Mouse (Mus musculus) heart, postnatal 0 days (tissue): ENCODE data around the gene Kansl3. TPM values are rescaled to one million over a fixed set of nuclear protein-coding genes. Genes with fewer than 3 reads are reported as not detected.

ENCODE experiments used
- ATAC-seq: fragments of 200-750 bp; cut with Nextera tagmentation; 2 replicates; pipeline ENCODE4 v1.8.0; 2017; ENCODE audit warnings: low read depth, moderate number of reproducible peaks, moderate library complexity; ENCODE audit not compliant: insufficient read depth
- DNase-seq: peaks from one replicate; pipeline ENCODE4 v3.0.0-alpha.2; 2016; ENCODE audit warnings: low spot score
- H3K27ac ChIP-seq: fragments of 300-500 bp; sonication (generic); 2 replicates; pipeline ENCODE4 v1.5.1; 2014; ENCODE audit warnings: low read depth, mild to moderate bottlenecking
- H3K27me3 ChIP-seq: fragments of 300-500 bp; sonication (generic); 2 replicates; pipeline ENCODE4 v1.6.1; 2014; ENCODE audit warnings: low read length, mixed read lengths; ENCODE audit not compliant: control insufficient read depth, insufficient read depth
- H3K36me3 ChIP-seq: fragments of 300-500 bp; sonication (generic); replicated peaks from 2 replicates; pipeline ENCODE4 v1.6.1; 2014; ENCODE audit warnings: low read length, mixed read lengths; ENCODE audit not compliant: control insufficient read depth, insufficient read depth
- H3K4me1 ChIP-seq: fragments of 300-500 bp; sonication (generic); 2 replicates; pipeline ENCODE4 v1.6.1; 2014; ENCODE audit warnings: antibody characterized with exemption; ENCODE audit not compliant: control insufficient read depth, insufficient read depth
- H3K4me2 ChIP-seq: fragments of 300-500 bp; sonication (generic); 2 replicates; pipeline ENCODE4 v1.6.1; 2014; ENCODE audit warnings: low read depth, mild to moderate bottlenecking, low read length, moderate library complexity
- H3K4me3 ChIP-seq: fragments of 300-500 bp; sonication (generic); 2 replicates; pipeline ENCODE4 v1.5.1; 2014; ENCODE audit warnings: low read depth, low read length
- H3K9ac ChIP-seq: fragments of 300-500 bp; sonication (generic); replicated peaks from 2 replicates; pipeline ENCODE4 v1.6.1; 2014; ENCODE audit warnings: low read depth, low read length, mixed read lengths
- H3K9me3 ChIP-seq: fragments of 300-500 bp; sonication (generic); replicated peaks from 2 replicates; pipeline ENCODE4 v1.6.1; 2016; ENCODE audit warnings: low read length; ENCODE audit not compliant: control insufficient read depth
- CTCF ChIP-seq: IDR thresholded peaks from 2 replicates; pipeline ENCODE4 v1.5.1; 2016; ENCODE audit warnings: antibody characterized with exemption, control low read depth, low read depth
- EP300 ChIP-seq: IDR thresholded peaks from 2 replicates; pipeline ENCODE4 v1.6.1; 2016; ENCODE audit warnings: antibody characterized with exemption, low read depth
- WGBS: fragments of 180-500 bp; shearing (Covaris S2); extraction: QIAGEN DNeasy Blood & Tissue Kit; methylation state at CpG from one replicate; pipeline ENCODE4 v1.1.7; 2014; 5-methylcytosine and 5-hydroxymethylcytosine counted together
- polyA plus RNA-seq: library from polyadenylated mRNA; unstranded; fragments of >200 nt; fragmentation: Nextera tagmentation; extraction: Ambion mirVana; gene quantifications from 2 replicates; pipeline ENCODE4 v1.2.1, GENCODE M21; 2015
- total RNA-seq: library from RNA; depleted of rRNA; stranded (reverse); fragments of >200 nt; gene quantifications from 2 replicates; pipeline ENCODE4 v1.2.3, GENCODE M21; 2014; ENCODE audit warnings: low replicate concordance; rRNA removed

Kansl3 gene
- total RNA-seq (46.3 and 57.4 TPM in 2 replicates), polyA plus RNA-seq (26.5 and 29.7 TPM in 2 replicates)

- WGBS = 4% methylated on average over 61 of the region's 61 CpGs
- H3K9me3 ChIP-seq = no peaks in the 10 kb centered on the region
- ATAC-seq (peak; percentile 84), DNase-seq (peak; percentile 78)
- no peaks in the 10 kb centered on the region for H3K27me3 ChIP-seq
- H3K4me2 ChIP-seq = peak within 1 kb of the TSS; percentile 67
- H3K27ac ChIP-seq = peak within 1 kb of the TSS; percentile 81
- peak within 1 kb of the TSS; percentile 91 for H3K9ac ChIP-seq
- TF ChIP-seq EP300 (peak; percentile 86; the same call in 1 of the 2 replicates), CTCF (no peak)
- H3K36me3 ChIP-seq = peaks cover 14% of the 10 kb centered on the region
- peaks cover 13% of the 10 kb centered on the region for H3K4me1 ChIP-seq
- H3K4me3 ChIP-seq = peak within 1 kb of the TSS; percentile 85
These were observed at the start of gene Kansl3 for GRCm38 (mm10) chr1:36368969-36369645. Gene Kansl3, minus strand, starts transcription at chr1:36369181.

GRCm38 (mm10) chr1:36404531-36404930, 35.5 kb upstream of the Kansl3 start:
- Histone ChIP-seq H3K9me3 (no peaks in the 10 kb centered on the region), H3K4me3 (no peak overlapping the region), H3K36me3 (no peaks in the 10 kb centered on the region), H3K27me3 (no peaks in the 10 kb centered on the region), H3K4me2 (no peak overlapping the region), H3K27ac (no peak overlapping the region), H3K4me1 (no peaks in the 10 kb centered on the region), H3K9ac (no peak overlapping the region)
- ATAC-seq = no peak
- TF ChIP-seq CTCF = no peak
- no peak for TF ChIP-seq EP300
- no peak for DNase-seq
- WGBS = 57% methylated on average over 6 of the region's 6 CpGs

- Histone ChIP-seq H3K27me3 (no peaks in the 10 kb centered on the region), H3K36me3 (no peaks in the 10 kb centered on the region), H3K9ac (no peak overlapping the region), H3K27ac (no peak overlapping the region), H3K4me1 (no peaks in the 10 kb centered on the region), H3K4me2 (no peak overlapping the region), H3K9me3 (no peaks in the 10 kb centered on the region), H3K4me3 (no peak overlapping the region)
- 77% methylated on average over 4 of the region's 4 CpGs for WGBS
- DNase-seq = no peak
- ATAC-seq = no peak
- TF ChIP-seq CTCF = no peak
- no peak for TF ChIP-seq EP300
These were observed 32.5 kb upstream of the Kansl3 start for GRCm38 (mm10) chr1:36401509-36401908.

GRCm38 (mm10) chr1:36397041-36397440, 28.1 kb upstream of the Kansl3 start:
- TF ChIP-seq EP300 = no peak
- TF ChIP-seq CTCF = no peak
- 21% methylated on average over 6 of the region's 6 CpGs for WGBS
- Histone ChIP-seq H3K9ac (no peak overlapping the region), H3K9me3 (no peaks in the 10 kb centered on the region), H3K27me3 (no peaks in the 10 kb centered on the region), H3K4me2 (no peak overlapping the region), H3K4me3 (no peak overlapping the region), H3K36me3 (no peaks in the 10 kb centered on the region), H3K27ac (no peak overlapping the region), H3K4me1 (0 out of 2 replicates have a peak, but pooled peaks cover 4% of the 10 kb centered on the region)
- no peak for ATAC-seq
- DNase-seq = no peak

- H3K4me1 ChIP-seq = no peaks in the 10 kb centered on the region
- no peak overlapping the region for H3K4me3 ChIP-seq
- no peaks in the 10 kb centered on the region for H3K36me3 ChIP-seq
- no peak overlapping the region for H3K27ac ChIP-seq
- H3K4me2 ChIP-seq = no peak overlapping the region
- WGBS = 68% methylated on average over 4 of the region's 4 CpGs
- DNase-seq (no peak), ATAC-seq (no peak)
- no peak for TF ChIP-seq EP300
- TF ChIP-seq CTCF = peak; percentile 18; the same call in 1 of the 2 replicates
- H3K9me3 ChIP-seq = no peaks in the 10 kb centered on the region
- no peaks in the 10 kb centered on the region for H3K27me3 ChIP-seq
- no peak overlapping the region for H3K9ac ChIP-seq
These were observed 10.6 kb upstream of the Kansl3 start for GRCm38 (mm10) chr1:36379582-36379981.

GRCm38 (mm10) chr1:36378880-36379279, 9.9 kb upstream of the Kansl3 start:
- DNase-seq (no peak), ATAC-seq (no peak)
- no peaks in the 10 kb centered on the region for H3K27me3 ChIP-seq
- H3K36me3 ChIP-seq = no peaks in the 10 kb centered on the region
- H3K27ac ChIP-seq = no peak overlapping the region
- no peak overlapping the region for H3K4me2 ChIP-seq
- no peak overlapping the region for H3K4me3 ChIP-seq
- WGBS = 70% methylated on average over 6 of the region's 6 CpGs
- H3K9me3 ChIP-seq = no peaks in the 10 kb centered on the region
- no peak overlapping the region for H3K9ac ChIP-seq
- no peaks in the 10 kb centered on the region for H3K4me1 ChIP-seq
- TF ChIP-seq EP300 (no peak), CTCF (no peak)
